Mouse (Mus musculus): ENCODE measurements at regions not wholly inside any gene's neighbourhood (a gene's known extent, or its start where the extent isn't known, plus 50 kb on each side); places are given as distances from the start of the nearest gene placed in this dataset.
A peak's percentile ranks its signal among the peaks of the same experiment; 100 is the strongest.

DNA sequence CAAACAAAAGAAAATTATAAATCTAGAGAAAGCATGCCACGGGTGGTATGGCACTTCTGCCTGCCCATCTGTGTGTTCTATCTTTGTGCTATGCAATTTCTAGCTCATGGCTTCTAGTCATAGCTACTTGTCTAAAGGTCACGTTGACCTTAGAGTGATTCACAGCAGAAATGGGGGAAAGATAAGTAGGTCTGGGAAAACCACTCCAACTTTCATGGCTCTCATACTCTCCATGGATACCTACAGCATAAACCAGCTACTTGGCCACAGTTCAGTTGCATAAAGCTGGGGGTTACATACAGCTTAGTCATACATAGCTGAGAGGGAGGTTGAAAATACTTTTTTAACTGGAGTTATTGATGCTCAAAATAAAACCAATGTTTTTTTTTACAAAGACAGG lies 100.6 kb upstream of the Trpc6 start:
- DNase-seq (ENCODE audit: low spot score in 2 of 2) = peak in 1 of 2 experiments; percentile 48

DNA sequence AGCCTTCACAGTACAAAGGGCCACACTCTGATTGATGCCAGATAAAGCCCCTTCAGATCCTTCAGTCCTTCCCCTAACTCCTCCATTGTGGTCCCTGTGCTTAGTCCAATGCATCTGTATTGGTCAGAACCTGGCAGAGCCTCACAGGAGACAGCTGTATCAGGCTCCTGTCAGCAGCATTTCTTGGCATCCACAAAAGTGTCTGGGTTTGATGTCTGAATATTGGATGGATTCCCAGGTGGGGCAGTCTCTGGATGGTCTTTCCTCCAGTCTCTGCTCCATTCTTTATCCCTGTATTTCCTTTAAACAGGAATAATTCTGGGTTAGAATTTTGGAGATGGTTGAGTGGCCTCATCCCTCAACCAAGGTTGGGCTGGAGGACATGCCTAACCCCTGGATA lies 92.5 kb upstream of the Trpc6 start:
- no peak for DNase-seq (ENCODE audit: low spot score in 2 of 2)

GRCm38 (mm10) chr9:8453591-8453990 lies 90.4 kb upstream of the Trpc6 start:
- DNase-seq (ENCODE audit: low spot score in 2 of 2) = no peak

DNA sequence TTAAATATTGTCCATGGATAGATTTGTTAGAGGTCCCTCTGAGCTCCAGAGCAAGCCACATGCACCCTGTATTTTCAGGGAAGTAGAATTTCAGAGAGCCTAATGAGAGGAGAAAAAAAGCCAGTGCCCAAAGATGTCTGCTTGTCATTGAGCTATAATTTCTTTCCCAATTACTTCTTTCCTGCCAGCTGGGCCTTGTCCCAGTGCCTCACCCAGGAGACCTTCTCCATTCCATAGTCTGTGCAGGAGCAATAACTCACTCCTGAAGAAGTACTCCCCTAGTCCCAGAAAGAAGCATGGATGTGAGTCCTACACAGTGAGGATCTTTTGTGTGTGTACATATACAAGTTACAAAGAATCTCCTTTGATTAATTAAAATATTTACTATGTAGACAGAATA lies 89.4 kb upstream of the Trpc6 start:
- DNase-seq (ENCODE audit: low spot score in 2 of 2) = no peak

- no peak for DNase-seq (ENCODE audit: low spot score in 2 of 2)
Measured at GRCm38 (mm10) chr9:8459084-8459571, 84.8 kb upstream of the Trpc6 start.

DNA sequence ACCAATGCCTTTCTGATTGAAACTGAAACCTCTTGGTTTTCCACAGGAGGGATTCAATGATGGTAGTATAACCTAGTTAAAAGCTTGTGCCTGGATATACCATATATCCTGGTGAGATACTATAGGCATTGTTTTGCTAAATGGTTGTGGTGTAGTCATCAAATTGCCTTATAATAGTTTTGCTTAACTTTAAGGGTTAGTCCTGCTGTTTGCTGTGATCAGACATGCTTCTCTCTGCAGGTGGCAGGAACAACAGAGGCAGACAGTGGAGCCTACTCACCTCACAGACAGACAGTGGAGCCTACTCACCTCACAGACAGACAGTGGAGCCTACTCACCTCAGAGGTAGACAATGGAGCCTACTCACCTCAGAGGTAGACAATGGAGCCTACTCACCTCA lies 82.2 kb upstream of the Trpc6 start:
- DNase-seq (ENCODE audit: low spot score in 2 of 2) = no peak

- no peak for DNase-seq (ENCODE audit: low spot score in 2 of 2)
Measured at GRCm38 (mm10) chr9:8462881-8463280, 81.1 kb upstream of the Trpc6 start.

DNA sequence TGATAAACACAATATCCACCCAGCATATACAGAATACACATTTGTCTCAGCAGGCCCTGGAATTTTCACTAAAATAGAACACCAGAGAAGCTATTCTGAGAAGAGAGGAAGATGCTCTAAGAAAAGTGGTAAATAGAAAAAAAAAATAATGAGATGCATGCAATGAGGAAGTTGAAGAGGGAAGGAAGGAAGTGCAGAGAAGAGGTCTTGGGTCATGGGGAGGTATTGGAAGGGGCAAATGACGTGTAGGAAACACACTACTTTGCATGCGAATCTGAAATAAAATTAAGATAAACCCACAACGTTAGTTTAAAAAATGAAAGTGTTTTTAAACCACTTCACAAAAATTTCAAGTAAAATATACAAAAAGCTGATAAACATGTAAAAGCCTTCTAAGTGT lies 57.4 kb upstream of the Trpc6 start:
- DNase-seq (ENCODE audit: low spot score in 2 of 2) = no peak

- DNase-seq (ENCODE audit: low spot score in 2 of 2) = no peak
Measured at GRCm38 (mm10) chr9:8487821-8488220, 56.1 kb upstream of the Trpc6 start.
